Mouse (Mus musculus): ENCODE measurements at regions not wholly inside any gene's neighbourhood (a gene's known extent, or its start where the extent isn't known, plus 50 kb on each side); places are given as distances from the start of the nearest gene placed in this dataset.

- Histone ChIP-seq H3K4me1 (ENCODE audit: insufficient read depth) (no peaks in the 10 kb centered on the region), H3K27me3 (ENCODE audit: insufficient read depth, low read length) (no peaks in the 10 kb centered on the region), H3K36me3 (ENCODE audit: insufficient read depth) (no peaks in the 10 kb centered on the region), H3K9me3 (ENCODE audit: low read depth, low read length) (no peaks in the 10 kb centered on the region), H3K27ac (ENCODE audit: low read depth) (no peak overlapping the region), H3K4me3 (ENCODE audit: low read depth, low read length) (no peak overlapping the region), H3K9ac (no peak overlapping the region), H3K4me2 (no peak overlapping the region)
- DNase-seq (no peak), ATAC-seq (ENCODE audit: insufficient read depth) (no peak)
- TF ChIP-seq CTCF (IDR thresholded peaks at IDR 0.05; ENCODE audit: low read depth): no peak
- WGBS: 69% methylated on average over 5 of the region's 5 CpGs
Measured at GRCm38 (mm10) chr2:48597793-48598583, 215.9 kb upstream of the Acvr2a start.

- Histone ChIP-seq H3K9me3 (ENCODE audit: low read depth, low read length) (no peaks in the 10 kb centered on the region), H3K4me2 (no peak overlapping the region), H3K9ac (no peak overlapping the region), H3K4me3 (ENCODE audit: low read depth, low read length) (no peak overlapping the region), H3K27me3 (ENCODE audit: insufficient read depth, low read length) (no peaks in the 10 kb centered on the region), H3K27ac (ENCODE audit: low read depth) (no peak overlapping the region), H3K4me1 (ENCODE audit: insufficient read depth) (no peaks in the 10 kb centered on the region), H3K36me3 (ENCODE audit: insufficient read depth) (no peaks in the 10 kb centered on the region)
- no peak for ATAC-seq (ENCODE audit: insufficient read depth)
- WGBS: 78% methylated on average over 5 of the region's 5 CpGs
- no peak for DNase-seq
- TF ChIP-seq CTCF (IDR thresholded peaks at IDR 0.05; ENCODE audit: low read depth): no peak
Measured at GRCm38 (mm10) chr2:48599367-48599766, 214.5 kb upstream of the Acvr2a start.

DNA sequence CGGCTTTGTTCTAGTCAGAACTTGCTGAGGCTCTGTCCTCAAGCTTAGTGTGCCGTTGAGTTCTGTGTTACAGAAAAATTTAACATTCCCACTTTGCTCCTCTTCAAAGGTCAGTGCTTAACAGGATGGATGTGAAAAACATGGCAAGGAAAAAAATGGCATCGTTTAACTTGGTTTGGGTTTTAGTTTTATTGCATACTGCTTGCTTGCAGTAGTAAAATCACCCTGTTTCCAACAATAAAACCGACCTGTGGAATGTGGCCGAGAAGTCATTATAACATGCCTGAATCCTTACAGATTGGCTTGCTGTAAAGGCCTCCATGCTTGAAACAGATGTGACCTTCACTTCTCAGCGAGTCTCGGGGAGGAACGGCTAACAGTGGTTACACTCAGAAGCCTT, 212.1 kb upstream of the Acvr2a start:
- DNase-seq (no peak), ATAC-seq (ENCODE audit: insufficient read depth) (no peak)
- H3K4me2 ChIP-seq: no peak overlapping the region
- H3K4me3 ChIP-seq (ENCODE audit: low read depth, low read length): no peak overlapping the region
- H3K27me3 ChIP-seq (ENCODE audit: insufficient read depth, low read length): no peaks in the 10 kb centered on the region
- H3K4me1 ChIP-seq (ENCODE audit: insufficient read depth): no peaks in the 10 kb centered on the region
- TF ChIP-seq CTCF (IDR thresholded peaks at IDR 0.05; ENCODE audit: low read depth): no peak
- H3K36me3 ChIP-seq (ENCODE audit: insufficient read depth): no peaks in the 10 kb centered on the region
- 63% methylated on average over 8 of the region's 8 CpGs for WGBS
- no peak overlapping the region for H3K27ac ChIP-seq (ENCODE audit: low read depth)
- H3K9ac ChIP-seq: no peak overlapping the region
- H3K9me3 ChIP-seq (ENCODE audit: low read depth, low read length): no peaks in the 10 kb centered on the region

GRCm38 (mm10) chr2:48609466-48609865, 204.4 kb upstream of the Acvr2a start:
- no peaks in the 10 kb centered on the region for H3K9me3 ChIP-seq (ENCODE audit: low read depth, low read length)
- WGBS: 84% methylated on average over 3 of the region's 3 CpGs
- no peaks in the 10 kb centered on the region for H3K4me1 ChIP-seq (ENCODE audit: insufficient read depth)
- no peak overlapping the region for H3K27ac ChIP-seq (ENCODE audit: low read depth)
- no peaks in the 10 kb centered on the region for H3K36me3 ChIP-seq (ENCODE audit: insufficient read depth)
- H3K4me2 ChIP-seq: no peak overlapping the region
- DNase-seq (no peak), ATAC-seq (ENCODE audit: insufficient read depth) (no peak)
- H3K9ac ChIP-seq: no peak overlapping the region
- H3K27me3 ChIP-seq (ENCODE audit: insufficient read depth, low read length): no peaks in the 10 kb centered on the region
- no peak overlapping the region for H3K4me3 ChIP-seq (ENCODE audit: low read depth, low read length)
- no peak for TF ChIP-seq CTCF (IDR thresholded peaks at IDR 0.05; ENCODE audit: low read depth)

DNA sequence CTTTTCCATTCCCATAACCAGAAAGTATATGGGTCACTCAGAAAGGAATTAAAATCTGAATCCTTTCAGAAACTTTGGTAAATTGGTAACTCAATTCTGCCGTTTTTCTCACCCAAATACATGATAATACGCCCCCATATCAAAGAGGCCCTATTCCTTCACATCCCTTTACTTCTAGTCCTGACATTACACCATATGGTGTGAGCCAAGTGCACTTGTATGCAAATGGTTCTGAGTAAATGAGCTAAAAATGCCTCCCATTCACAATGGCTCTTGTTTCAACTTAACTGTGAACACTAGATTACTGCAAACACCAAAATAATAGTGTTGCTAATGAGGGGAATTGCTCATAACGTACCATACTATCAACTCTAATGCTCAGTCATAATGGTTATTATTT, 201.7 kb upstream of the Acvr2a start:
- no peaks in the 10 kb centered on the region for H3K27me3 ChIP-seq (ENCODE audit: insufficient read depth, low read length)
- no peaks in the 10 kb centered on the region for H3K36me3 ChIP-seq (ENCODE audit: insufficient read depth)
- H3K27ac ChIP-seq (ENCODE audit: low read depth): no peak overlapping the region
- ATAC-seq (ENCODE audit: insufficient read depth) (no peak), DNase-seq (no peak)
- H3K4me3 ChIP-seq (ENCODE audit: low read depth, low read length): no peak overlapping the region
- H3K9ac ChIP-seq: no peak overlapping the region
- 79% methylated on average over 3 of the region's 3 CpGs for WGBS
- no peaks in the 10 kb centered on the region for H3K9me3 ChIP-seq (ENCODE audit: low read depth, low read length)
- no peak overlapping the region for H3K4me2 ChIP-seq
- TF ChIP-seq CTCF (IDR thresholded peaks at IDR 0.05; ENCODE audit: low read depth): no peak
- H3K4me1 ChIP-seq (ENCODE audit: insufficient read depth): no peaks in the 10 kb centered on the region

DNA sequence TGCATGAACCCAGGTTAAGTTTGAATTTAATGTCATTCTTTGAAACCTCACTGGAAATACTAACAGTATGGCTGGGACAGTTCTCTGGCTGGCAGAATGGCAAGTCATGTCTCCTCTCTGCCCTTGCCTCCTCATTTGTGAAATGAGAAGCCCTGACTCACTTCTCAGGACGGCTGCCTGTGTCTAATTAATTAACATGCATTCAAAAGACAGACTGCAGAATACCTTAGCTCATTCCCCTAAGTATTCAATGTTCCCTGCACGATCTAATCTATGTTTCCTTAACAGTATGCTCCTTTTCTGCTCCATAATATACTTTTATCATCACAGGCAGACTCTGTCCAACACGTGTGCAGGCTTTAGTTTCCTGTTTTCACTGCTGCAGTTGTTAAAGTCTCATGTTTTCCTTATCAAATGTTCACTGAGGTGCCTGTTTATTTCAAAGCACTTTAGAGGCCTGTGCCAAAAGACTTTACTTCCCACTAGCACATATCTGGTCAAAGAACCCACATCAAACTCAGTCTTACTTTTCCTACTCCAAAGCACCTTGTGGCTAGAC, 196.7 kb upstream of the Acvr2a start:
- H3K4me2 ChIP-seq: no peak overlapping the region
- no peak for DNase-seq
- 32% methylated on average over 3 of the region's 3 CpGs for WGBS
- no peak overlapping the region for H3K4me3 ChIP-seq (ENCODE audit: low read depth, low read length)
- no peaks in the 10 kb centered on the region for H3K4me1 ChIP-seq (ENCODE audit: insufficient read depth)
- H3K9me3 ChIP-seq (ENCODE audit: low read depth, low read length): no peaks in the 10 kb centered on the region
- H3K9ac ChIP-seq: no peak overlapping the region
- TF ChIP-seq CTCF (IDR thresholded peaks at IDR 0.05; ENCODE audit: low read depth): no peak
- ATAC-seq (ENCODE audit: insufficient read depth): no peak
- no peaks in the 10 kb centered on the region for H3K36me3 ChIP-seq (ENCODE audit: insufficient read depth)
- H3K27ac ChIP-seq (ENCODE audit: low read depth): no peak overlapping the region
- no peaks in the 10 kb centered on the region for H3K27me3 ChIP-seq (ENCODE audit: insufficient read depth, low read length)

DNA sequence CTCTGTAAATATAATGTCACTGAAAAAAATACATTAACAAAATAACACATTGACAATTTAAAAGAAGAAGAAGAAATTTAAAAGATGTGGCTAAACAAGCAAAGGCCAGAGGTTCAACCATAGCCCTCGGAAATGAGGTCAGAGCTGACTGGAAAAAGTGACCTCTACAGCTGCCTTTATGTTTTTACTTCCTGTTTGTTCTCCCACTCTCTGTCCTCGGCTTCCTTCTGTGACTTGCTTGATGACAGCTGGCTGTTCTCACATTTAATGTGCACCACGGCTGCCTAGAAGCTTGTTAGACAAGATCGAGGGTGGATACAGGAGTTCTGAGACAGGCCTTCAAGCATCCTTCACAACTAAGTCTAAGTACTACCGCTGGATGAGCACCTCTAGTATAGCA, 194.9 kb upstream of the Acvr2a start:
- Histone ChIP-seq H3K27me3 (ENCODE audit: insufficient read depth, low read length) (no peaks in the 10 kb centered on the region), H3K36me3 (ENCODE audit: insufficient read depth) (no peaks in the 10 kb centered on the region), H3K4me1 (ENCODE audit: insufficient read depth) (no peaks in the 10 kb centered on the region), H3K4me3 (ENCODE audit: low read depth, low read length) (no peak overlapping the region), H3K9me3 (ENCODE audit: low read depth, low read length) (no peaks in the 10 kb centered on the region), H3K27ac (ENCODE audit: low read depth) (no peak overlapping the region; the same call in 1 of the 2 replicates), H3K4me2 (no peak overlapping the region), H3K9ac (no peak overlapping the region)
- ATAC-seq (ENCODE audit: insufficient read depth) (peak; percentile 62; the same call in 1 of the 2 replicates), DNase-seq (peak; percentile 60)
- 22% methylated on average over 5 of the region's 5 CpGs for WGBS
- no peak for TF ChIP-seq CTCF (IDR thresholded peaks at IDR 0.05; ENCODE audit: low read depth)

Data from lung, embryonic 14.5 days (tissue).